Mouse (Mus musculus) liver, embryonic 14.5 days (tissue): ENCODE data around the gene Trim54. TPM values are rescaled to one million over a fixed set of nuclear protein-coding genes. Genes with fewer than 3 reads are reported as not detected.
A peak's percentile ranks its signal among the peaks of the same experiment; 100 is the strongest.

Experiments
- ATAC-seq: fragments of 200-750 bp; cut with Nextera tagmentation; 2 replicates; pipeline ENCODE4 v1.8.0; 2017; ENCODE audit warnings: moderate number of reproducible peaks, mild to moderate bottlenecking, moderate library complexity; ENCODE audit not compliant: insufficient read depth
- DNase-seq, 3 experiments: peaks; one replicate each; pipeline ENCODE4 v3.0.0-alpha.2; 2012 to 2013; ENCODE audit warnings: low read depth in 3 of 3, low spot score in 3 of 3
- H3K27ac ChIP-seq: fragments of 300-500 bp; sonication (generic); 2 replicates; pipeline ENCODE4 v1.5.1; 2014; ENCODE audit warnings: moderate library complexity, mild to moderate bottlenecking, control low read depth, inconsistent platforms
- H3K27me3 ChIP-seq: fragments of 300-500 bp; sonication (generic); 2 replicates; pipeline ENCODE4 v1.6.1; 2014; ENCODE audit warnings: mild to moderate bottlenecking, low read length, moderate library complexity; ENCODE audit not compliant: control insufficient read depth, insufficient read depth
- H3K36me3 ChIP-seq: fragments of 300-500 bp; sonication (generic); replicated peaks from 2 replicates; pipeline ENCODE4 v1.6.1; 2014; ENCODE audit warnings: low read depth; ENCODE audit not compliant: control insufficient read depth, insufficient read depth
- H3K4me1 ChIP-seq, 2 experiments: fragments of 200-500 bp in 1 of 2; fragments of 300-500 bp in 1 of 2; sonication (generic) in 1 of 2; replicated peaks; 2 replicates each; pipeline ENCODE4 v1.6.1; 2012 to 2014; ENCODE audit warnings: antibody characterized with exemption in 1 of 2, inconsistent platforms in 1 of 2, low read length in 1 of 2; ENCODE audit not compliant: control insufficient read depth in 2 of 2, insufficient read depth in 2 of 2
- H3K4me2 ChIP-seq: fragments of 300-500 bp; sonication (generic); 2 replicates; pipeline ENCODE4 v1.6.1; 2014; ENCODE audit warnings: low read depth, mild to moderate bottlenecking, control low read depth, moderate library complexity
- H3K4me3 ChIP-seq, 2 experiments: fragments of 200-500 bp in 1 of 2; fragments of 300-500 bp in 1 of 2; sonication (generic) in 1 of 2; 2 replicates each; pipeline ENCODE4 v1.5.1; 2012 to 2014; ENCODE audit warnings: low read depth in 2 of 2, low read length in 2 of 2, mild to moderate bottlenecking in 2 of 2, control low read depth in 1 of 2, inconsistent platforms in 1 of 2, moderate library complexity in 1 of 2; ENCODE audit not compliant: insufficient read depth in 1 of 2
- H3K9ac ChIP-seq: fragments of 300-500 bp; sonication (generic); replicated peaks from 2 replicates; pipeline ENCODE4 v1.6.1; 2014; ENCODE audit warnings: mild to moderate bottlenecking, control low read depth, moderate library complexity
- H3K9me3 ChIP-seq: fragments of 300-500 bp; sonication (generic); 2 replicates; pipeline ENCODE4 v1.6.1; 2016; ENCODE audit warnings: low read length, mixed read lengths; ENCODE audit not compliant: control insufficient read depth
- CTCF ChIP-seq: IDR thresholded peaks from 2 replicates; pipeline ENCODE4 v1.5.1; 2016; ENCODE audit warnings: antibody characterized with exemption, low read depth, control low read depth
- EP300 ChIP-seq: IDR thresholded peaks from 2 replicates; pipeline ENCODE4 v1.6.1; 2016; ENCODE audit warnings: antibody characterized with exemption, low read depth
- WGBS: fragments of 180-500 bp; shearing (Covaris S2); extraction: QIAGEN DNeasy Blood & Tissue Kit; methylation state at CpG from one replicate; pipeline ENCODE4 v1.1.7; 2014; ENCODE audit not compliant: insufficient replicate concordance; 5-methylcytosine and 5-hydroxymethylcytosine counted together
- polyA plus RNA-seq, 2 experiments: library from polyadenylated mRNA; depleted of rRNA in 1 of 2; stranded (reverse) in 1 of 2; unstranded in 1 of 2; fragments of >200 nt; fragmentation: Nextera tagmentation in 1 of 2; extraction: Ambion mirVana in 1 of 2; gene quantifications; 2 replicates each; pipeline versions ENCODE4 v1.2.1 to v1.2.3; 2012 to 2014

Gene Trim54
- polyA plus RNA-seq, 2 experiments = not detected

DNA sequence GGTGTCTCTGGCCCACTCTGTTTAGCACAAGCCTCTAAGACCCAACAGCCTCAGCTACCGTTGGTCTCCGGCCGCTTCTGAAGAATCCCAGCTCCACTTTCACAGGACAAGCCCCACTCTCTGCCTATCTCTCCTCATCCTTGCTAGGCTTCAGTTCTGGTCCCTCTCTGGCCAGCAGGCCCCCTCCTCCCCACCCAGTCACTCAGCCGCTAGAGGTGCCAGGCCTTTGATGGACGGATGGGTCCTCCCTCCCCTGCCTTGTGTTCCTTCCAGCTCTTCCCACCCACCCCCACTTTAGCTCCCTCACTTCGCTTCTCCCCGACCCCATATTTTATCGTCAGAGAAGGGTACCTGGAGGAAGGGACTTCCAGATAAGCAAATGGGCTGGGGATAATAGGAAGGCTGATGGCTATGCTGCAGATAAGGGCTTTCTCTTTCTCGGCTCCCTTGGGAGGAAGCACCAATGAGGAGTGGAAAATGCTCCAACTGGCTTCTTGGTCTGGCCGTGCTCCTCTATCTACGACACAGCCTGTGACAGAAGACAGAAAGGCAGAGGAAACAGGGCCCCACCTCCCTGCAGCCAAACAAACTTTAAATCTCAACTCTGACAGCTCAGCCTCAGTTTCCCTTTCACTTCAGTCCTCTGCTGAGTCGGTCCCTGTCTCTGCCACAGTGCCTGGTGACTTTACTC is 33.4 kb upstream of the Trim54 start:
- ATAC-seq = no peak

DNA sequence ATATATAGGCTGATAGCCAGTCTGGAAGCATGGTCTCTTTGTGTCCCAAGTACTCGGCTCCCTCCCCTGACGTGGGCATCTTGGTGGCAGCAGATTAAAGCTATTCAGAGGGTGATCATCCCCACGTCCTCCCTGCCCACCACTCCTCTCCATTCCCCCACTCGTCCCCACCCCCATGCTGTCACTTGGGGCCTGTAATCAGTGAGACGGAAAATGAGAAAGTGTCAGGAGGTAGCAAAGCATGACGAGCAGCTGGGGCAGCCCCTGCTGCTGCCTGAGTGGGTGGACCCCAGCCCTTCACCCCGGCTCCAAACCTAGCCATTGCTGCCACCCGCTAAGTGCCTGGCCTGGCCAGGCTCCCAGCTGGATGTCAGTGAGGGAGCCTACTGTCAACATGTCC is 32.6 kb upstream of the Trim54 start:
- H3K27me3 ChIP-seq = peaks cover 3% of the 10 kb centered on the region; the same call in 1 of the 2 replicates
- no peak overlapping the region for H3K4me2 ChIP-seq
- ATAC-seq = no peak
- H3K27ac ChIP-seq = no peak overlapping the region
- TF ChIP-seq CTCF (no peak), EP300 (no peak)
- no peak overlapping the region for H3K4me3 ChIP-seq
- peaks cover 0 to 7% of the 10 kb centered on the region in 2 experiments; a peak in 2 of 4 replicates for H3K4me1 ChIP-seq
- DNase-seq = no peak
- no peaks in the 10 kb centered on the region for H3K36me3 ChIP-seq
- WGBS = 22% methylated on average over 8 of the region's 8 CpGs
- no peaks in the 10 kb centered on the region for H3K9me3 ChIP-seq
- H3K9ac ChIP-seq = no peak overlapping the region

More for the DNA sequence above, 33.4 kb upstream of the Trim54 start:
- H3K4me3 ChIP-seq = no peak overlapping the region
- no peak for DNase-seq
- no peaks in the 10 kb centered on the region; the same call in 1 of the 2 replicates for H3K36me3 ChIP-seq
- no peak overlapping the region; the same call in 1 of the 2 replicates for H3K9ac ChIP-seq
- WGBS = 15% methylated on average over 12 of the region's 12 CpGs
- TF ChIP-seq CTCF (no peak), EP300 (no peak)
- no peak overlapping the region for H3K27ac ChIP-seq
- no peaks in the 10 kb centered on the region for H3K9me3 ChIP-seq
- peaks cover 3% of the 10 kb centered on the region; the same call in 1 of the 2 replicates for H3K27me3 ChIP-seq
- H3K4me2 ChIP-seq = peak overlapping the region; percentile 8; the same call in 1 of the 2 replicates
- H3K4me1 ChIP-seq = peaks cover 0 to 7% of the 10 kb centered on the region in 2 experiments; a peak in 2 of 4 replicates

DNA sequence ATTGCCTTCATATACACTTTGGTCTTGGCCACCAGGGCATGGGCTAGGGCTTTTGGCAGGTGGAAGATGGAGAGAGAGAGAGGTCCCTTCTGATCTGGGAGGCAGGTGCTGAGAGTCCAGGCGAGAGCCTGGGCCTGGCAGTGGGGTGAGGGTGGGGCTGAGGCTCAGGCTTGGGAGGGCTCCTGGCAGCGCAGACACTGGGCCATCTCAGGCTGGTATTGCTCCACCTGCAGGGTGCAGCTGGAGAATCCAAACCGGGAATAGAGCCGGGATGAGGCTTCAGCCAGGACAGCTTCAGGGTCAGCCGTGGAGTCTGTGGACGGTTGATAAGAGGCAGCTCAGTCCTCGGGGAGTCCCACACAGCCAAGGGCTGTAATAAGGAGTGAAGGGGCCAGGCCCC is 29.9 kb upstream of the Trim54 start:
- no peak for DNase-seq
- WGBS = 23% methylated on average over 7 of the region's 7 CpGs
- Histone ChIP-seq H3K4me1 (peaks cover 0 to 7% of the 10 kb centered on the region in 2 experiments; a peak in 2 of 4 replicates), H3K4me3 (no peak overlapping the region), H3K36me3 (no peaks in the 10 kb centered on the region), H3K4me2 (no peak overlapping the region), H3K9me3 (no peaks in the 10 kb centered on the region), H3K9ac (no peak overlapping the region), H3K27ac (no peak overlapping the region), H3K27me3 (peaks cover 23% of the 10 kb centered on the region)
- TF ChIP-seq CTCF = no peak
- TF ChIP-seq EP300 = no peak
- ATAC-seq = no peak

DNA sequence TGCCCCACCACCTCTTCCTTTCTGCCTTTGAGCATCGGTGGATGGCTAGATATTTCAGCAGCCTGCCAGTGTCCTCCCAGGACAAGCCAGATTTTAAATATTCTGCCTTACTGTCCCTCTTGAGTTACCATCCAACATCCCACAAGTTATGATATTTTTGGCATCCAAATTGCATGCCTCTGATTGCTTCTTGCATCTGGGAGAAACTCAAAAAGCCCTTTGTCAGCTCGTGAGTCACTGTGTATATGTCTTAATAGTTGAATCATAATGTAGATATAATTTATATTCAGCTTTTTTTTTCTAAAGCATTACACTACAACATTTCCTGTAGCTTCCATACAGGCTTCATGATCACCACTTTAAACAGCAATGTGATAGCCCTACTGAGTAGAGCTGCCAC is 29.4 kb upstream of the Trim54 start:
- H3K4me3 ChIP-seq = no peak overlapping the region
- DNase-seq (no peak), ATAC-seq (no peak)
- no peak overlapping the region for H3K4me2 ChIP-seq
- TF ChIP-seq EP300 (no peak), CTCF (no peak)
- H3K4me1 ChIP-seq = peaks cover 0 to 7% of the 10 kb centered on the region in 2 experiments; a peak in 2 of 4 replicates
- peaks cover 28% of the 10 kb centered on the region for H3K27me3 ChIP-seq
- H3K27ac ChIP-seq = no peak overlapping the region
- H3K36me3 ChIP-seq = no peaks in the 10 kb centered on the region
- no peak overlapping the region for H3K9ac ChIP-seq
- 66% methylated on average over 2 of the region's 2 CpGs for WGBS
- no peaks in the 10 kb centered on the region for H3K9me3 ChIP-seq

DNA sequence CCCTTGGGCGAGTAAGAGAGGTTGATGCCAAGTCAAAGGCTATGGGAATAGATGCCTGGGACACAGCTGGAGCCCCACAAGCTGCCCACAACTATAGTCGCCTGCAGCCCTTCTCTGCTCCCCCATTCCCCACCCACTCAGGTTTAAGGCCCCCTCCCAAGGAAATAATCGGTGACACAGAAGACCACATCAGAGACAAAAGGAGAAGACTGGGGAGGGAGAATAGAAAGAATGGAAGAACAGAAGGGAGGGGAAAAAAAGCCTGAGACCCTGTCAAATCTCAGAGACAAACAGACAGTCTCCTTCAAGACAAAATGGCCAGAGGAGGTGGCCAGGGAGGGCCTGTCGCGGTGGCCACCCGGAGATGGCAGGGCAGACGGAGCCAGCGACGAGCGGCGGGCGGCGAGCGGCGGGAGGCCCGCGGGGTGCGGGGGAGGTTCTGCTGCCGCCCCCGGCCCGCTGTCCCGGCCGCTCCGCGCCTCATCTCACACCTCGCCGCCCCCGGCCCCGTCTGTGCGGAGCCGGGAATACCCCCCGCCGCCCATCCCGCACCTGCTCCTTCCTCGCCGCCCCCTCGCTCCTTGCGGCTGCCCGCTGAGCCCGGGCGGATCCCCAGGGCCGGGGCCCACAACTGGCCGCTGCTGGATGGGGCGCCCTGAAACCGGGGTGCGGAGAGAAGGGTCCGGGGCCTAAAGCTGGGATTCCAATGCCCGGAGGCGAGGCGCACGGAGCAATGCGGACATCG is 24.1 kb upstream of the Trim54 start:
- H3K4me3 ChIP-seq = peak overlapping the region in 1 of 2 experiments; percentile 30; a peak in 2 of 4 replicates
- H3K36me3 ChIP-seq = no peaks in the 10 kb centered on the region
- no peaks in the 10 kb centered on the region for H3K4me1 ChIP-seq
- H3K9me3 ChIP-seq = no peaks in the 10 kb centered on the region
- 3% methylated on average over 49 of the region's 53 CpGs for WGBS
- H3K4me2 ChIP-seq = peak overlapping the region; percentile 19
- DNase-seq (no peak), ATAC-seq (no peak)
- H3K9ac ChIP-seq = no peak overlapping the region
- no peak overlapping the region for H3K27ac ChIP-seq
- TF ChIP-seq EP300 = no peak
- no peak for TF ChIP-seq CTCF
- H3K27me3 ChIP-seq = peaks cover 71% of the 10 kb centered on the region
